Mouse (Mus musculus) adrenal gland, adult 2 months (tissue): ENCODE measurements around the gene Cblb. TPM values are rescaled to one million over a fixed set of nuclear protein-coding genes. Genes with fewer than 3 reads are reported as not detected.

Experiments
- DNase-seq: peaks from one replicate; pipeline ENCODE4 v3.0.0; 2021
- polyA plus RNA-seq: library from polyadenylated mRNA; depleted of rRNA; stranded (reverse); fragments of >200 nt; gene quantifications from 2 replicates; pipeline ENCODE4 v1.2.3, GENCODE M21; 2012
- total RNA-seq, 2 experiments: library from RNA; stranded (reverse); gene quantifications; 2 replicates each; pipeline ENCODE4 v1.2.3; 2021

Cblb gene
- total and polyA plus RNA-seq, 3 experiments = 7.8 to 39.4 (median 26.8) TPM

- no peak for DNase-seq
Observed at GRCm38 (mm10) chr16:52038283-52038682, 7.3 kb downstream of the Cblb start.

- DNase-seq = no peak
Observed at GRCm38 (mm10) chr16:52038821-52039220, 7.8 kb downstream of the Cblb start.

- no peak for DNase-seq
Observed at GRCm38 (mm10) chr16:52040937-52041336, 9.9 kb downstream of the Cblb start.

- no peak for DNase-seq
Observed at GRCm38 (mm10) chr16:52042667-52043379, 11.8 kb downstream of the Cblb start.

- no peak for DNase-seq
Observed at GRCm38 (mm10) chr16:52043380-52044117, 12.5 kb downstream of the Cblb start.

GRCm38 (mm10) chr16:52044518-52044917 is 13.5 kb downstream of the Cblb start:
- no peak for DNase-seq

GRCm38 (mm10) chr16:52044985-52045384 is 14.0 kb downstream of the Cblb start:
- DNase-seq = no peak

GRCm38 (mm10) chr16:52046464-52046863 is 15.4 kb downstream of the Cblb start:
- DNase-seq = no peak

GRCm38 (mm10) chr16:52051106-52051505 is 20.1 kb downstream of the Cblb start:
- DNase-seq = peak; percentile 50

- DNase-seq = no peak
Observed at GRCm38 (mm10) chr16:52052734-52053133, 21.7 kb downstream of the Cblb start.

GRCm38 (mm10) chr16:52055236-52055635 is 24.2 kb downstream of the Cblb start:
- no peak for DNase-seq

- DNase-seq = no peak
Observed at GRCm38 (mm10) chr16:52056164-52056563, 25.1 kb downstream of the Cblb start.

GRCm38 (mm10) chr16:52057335-52057734 is 26.3 kb downstream of the Cblb start:
- no peak for DNase-seq

GRCm38 (mm10) chr16:52059535-52059934 is 28.5 kb downstream of the Cblb start:
- DNase-seq = no peak

GRCm38 (mm10) chr16:52060100-52060719 is 29.2 kb downstream of the Cblb start:
- DNase-seq = no peak

- peak; percentile 41 for DNase-seq
Observed at GRCm38 (mm10) chr16:52061015-52061481, 30.0 kb downstream of the Cblb start.

GRCm38 (mm10) chr16:52064309-52065105 is 33.5 kb downstream of the Cblb start:
- no peak for DNase-seq

- no peak for DNase-seq
Observed at GRCm38 (mm10) chr16:52067632-52068516, 36.8 kb downstream of the Cblb start.

- DNase-seq = no peak
Observed at GRCm38 (mm10) chr16:52068517-52068874, 37.5 kb downstream of the Cblb start.

- no peak for DNase-seq
Observed at GRCm38 (mm10) chr16:52069648-52070047, 38.6 kb downstream of the Cblb start.

- no peak for DNase-seq
Observed at GRCm38 (mm10) chr16:52070128-52070527, 39.1 kb downstream of the Cblb start.
